Mouse (Mus musculus) cerebellum, adult 18-20 months (tissue): Measurements from ENCODE around the gene Kcnk7.

Experiments
- DNase-seq, 2 experiments: peaks; one replicate each; pipeline ENCODE4 v3.0.0; 2021

Gene Kcnk7

DNA sequence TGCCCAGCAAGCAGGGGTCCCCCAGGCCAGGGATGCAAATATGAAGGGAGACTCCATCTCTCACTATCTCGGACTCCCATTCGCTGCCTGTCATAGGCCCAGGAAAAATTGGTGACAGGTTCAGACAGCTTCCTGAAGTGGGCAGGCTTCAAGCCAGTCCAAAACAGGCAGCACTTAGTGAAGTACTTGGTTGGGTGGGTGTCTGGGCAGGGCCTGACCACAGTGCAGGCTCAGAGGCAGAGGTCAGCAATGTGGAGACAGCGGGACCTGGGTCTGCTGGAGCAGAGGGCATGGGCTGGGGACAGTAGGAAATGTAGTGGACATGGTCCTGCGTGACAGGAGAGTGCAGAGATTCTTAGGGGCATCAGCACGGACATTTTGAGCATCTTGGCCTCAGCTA lies 12.6 kb upstream of the Kcnk7 start:
- DNase-seq = no peak

GRCm38 (mm10) chr19:5692086-5692912 lies 11.9 kb upstream of the Kcnk7 start:
- no peak for DNase-seq

GRCm38 (mm10) chr19:5692913-5693396 lies 11.2 kb upstream of the Kcnk7 start:
- no peak for DNase-seq

GRCm38 (mm10) chr19:5693801-5694200 lies 10.4 kb upstream of the Kcnk7 start:
- no peak for DNase-seq

GRCm38 (mm10) chr19:5695849-5696462 lies 8.2 kb upstream of the Kcnk7 start:
- DNase-seq = no peak

DNA sequence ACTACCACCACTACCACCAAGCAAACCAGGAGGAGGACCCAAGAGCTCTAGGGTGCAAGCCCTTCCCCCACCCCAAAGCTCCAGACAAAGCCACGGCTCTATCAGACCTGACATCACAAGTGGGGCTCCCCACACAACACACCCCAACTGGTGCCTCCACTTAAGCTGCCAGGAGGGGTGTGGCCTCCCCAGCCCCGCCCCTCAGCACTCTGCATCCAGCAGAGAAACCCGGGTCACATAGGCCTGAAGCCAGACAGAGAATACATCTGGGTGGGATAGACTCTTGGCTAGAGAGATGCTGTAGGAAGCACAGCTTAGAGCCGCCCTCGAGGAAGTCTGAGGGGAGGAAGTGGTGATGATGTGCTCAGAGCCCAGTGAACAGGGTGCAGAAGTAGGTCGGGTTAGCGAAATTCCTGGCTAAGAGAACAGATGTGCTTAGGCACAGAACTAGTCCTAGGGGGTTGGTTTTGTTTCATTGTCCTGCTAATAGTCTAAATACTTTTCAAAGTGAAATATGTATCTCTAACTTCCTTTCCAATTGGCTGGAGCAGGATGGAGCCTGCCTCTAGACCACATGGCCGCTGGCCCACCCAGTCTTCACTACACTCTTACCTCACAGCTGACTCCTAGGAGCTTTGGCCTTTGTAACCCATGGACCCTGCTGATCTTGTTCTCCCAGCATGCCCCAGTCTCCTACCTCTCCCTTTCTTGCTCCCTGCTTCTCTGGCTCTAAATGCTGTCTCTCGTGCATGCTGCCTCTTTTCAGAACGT lies 819 bp downstream of the Kcnk7 start:
- DNase-seq = no peak

- DNase-seq = no peak
Observed at GRCm38 (mm10) chr19:5710068-5710467, 5.9 kb downstream of the Kcnk7 start.

DNA sequence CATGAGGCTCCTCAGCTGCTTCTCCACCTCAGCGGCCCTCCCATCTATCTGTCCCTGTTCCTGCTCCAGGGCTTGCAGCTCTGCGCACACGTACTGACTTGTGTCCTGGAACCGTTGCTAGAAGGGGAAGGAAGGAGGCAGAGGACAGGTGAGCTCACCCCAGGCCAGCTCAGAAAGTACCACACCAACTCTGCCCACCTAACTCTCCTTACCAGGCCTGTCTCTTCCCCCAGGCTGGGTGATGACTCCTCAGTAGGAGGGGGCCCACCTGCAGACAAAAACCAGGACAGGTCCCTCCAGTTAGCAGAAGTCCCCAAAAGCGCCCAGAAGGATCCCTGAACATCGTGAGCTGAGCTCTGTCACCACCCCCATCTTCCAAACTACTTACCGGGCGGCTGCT lies 6.4 kb downstream of the Kcnk7 start:
- no peak for DNase-seq

DNA sequence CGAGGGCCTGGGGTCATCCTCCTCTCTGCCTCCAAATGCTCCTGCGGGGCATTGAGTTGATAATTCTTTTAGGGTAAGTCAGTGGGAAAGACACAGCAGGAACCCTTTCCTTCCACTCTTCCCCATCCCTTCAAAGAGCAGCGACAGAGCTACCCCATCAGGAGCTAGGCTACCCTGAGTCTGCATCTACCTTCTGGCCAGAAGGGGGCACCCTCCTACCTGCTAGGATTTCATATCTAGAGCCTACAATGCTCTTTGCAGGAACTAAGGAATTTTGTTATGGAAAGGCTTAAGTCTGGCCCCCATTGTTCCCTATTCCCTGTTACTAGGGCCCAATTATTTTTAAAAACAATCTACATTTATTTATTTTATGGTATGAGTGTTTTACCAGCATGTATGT lies 7.1 kb downstream of the Kcnk7 start:
- DNase-seq = peak; percentile 83 to 85

DNA sequence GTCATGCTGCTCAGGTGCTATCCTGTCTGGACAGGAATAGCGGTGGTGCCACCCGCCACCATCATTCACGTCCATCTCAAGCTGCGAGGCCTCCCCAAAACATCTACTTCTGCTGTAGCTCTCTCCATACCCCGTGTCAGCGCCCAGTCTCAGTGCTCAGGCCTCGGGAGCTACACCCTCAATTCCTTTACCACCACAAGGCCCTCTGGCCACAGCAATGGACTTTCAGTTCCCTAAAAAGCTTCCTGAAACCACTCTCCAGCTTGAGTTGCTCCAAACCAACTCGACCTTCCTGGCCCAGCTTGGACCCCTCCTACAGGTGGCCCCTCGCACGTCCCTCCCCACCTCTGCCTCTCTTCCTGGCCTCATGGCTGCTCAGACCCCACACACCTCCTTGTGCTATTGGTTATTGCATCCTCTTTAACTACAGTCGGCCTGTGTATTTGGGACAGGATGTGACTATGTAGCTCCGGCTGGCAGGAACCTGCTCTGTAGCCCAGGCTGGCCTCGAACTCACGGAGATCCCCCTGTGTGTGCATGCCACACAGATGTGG lies 7.8 kb downstream of the Kcnk7 start:
- DNase-seq = no peak

- DNase-seq = no peak
Observed at GRCm38 (mm10) chr19:5713255-5713654, 9.1 kb downstream of the Kcnk7 start.

DNA sequence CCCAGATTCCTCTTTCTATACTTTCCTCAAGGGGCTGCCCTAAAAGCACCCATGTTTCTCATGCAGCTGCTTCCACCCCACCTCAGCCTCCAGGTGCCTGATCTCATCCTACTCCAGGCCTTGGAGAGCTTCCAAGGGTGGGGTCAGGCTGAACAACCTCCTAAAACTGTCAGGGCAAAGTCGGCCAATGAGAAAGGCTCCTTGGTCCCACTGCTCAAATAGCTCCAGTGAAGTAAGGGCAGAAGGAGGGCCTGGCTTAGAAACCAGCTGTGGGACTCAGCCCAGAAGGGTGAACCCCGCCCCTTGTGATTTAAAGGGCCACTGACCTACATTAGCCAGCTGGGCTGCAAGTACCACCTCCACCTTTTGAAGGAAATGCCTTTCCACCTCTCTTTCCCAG lies 9.6 kb downstream of the Kcnk7 start:
- no peak for DNase-seq

- peak; percentile 56 for DNase-seq
Observed at GRCm38 (mm10) chr19:5715793-5716688, 11.9 kb downstream of the Kcnk7 start.

- DNase-seq = peak in 1 of 2 experiments; percentile 23
Observed at GRCm38 (mm10) chr19:5716955-5717354, 12.8 kb downstream of the Kcnk7 start.

- DNase-seq = no peak
Observed at GRCm38 (mm10) chr19:5721233-5721632, 17.1 kb downstream of the Kcnk7 start.

- DNase-seq = no peak
Observed at GRCm38 (mm10) chr19:5722848-5723425, 18.8 kb downstream of the Kcnk7 start.

GRCm38 (mm10) chr19:5723934-5724548 lies 19.9 kb downstream of the Kcnk7 start:
- DNase-seq = no peak

GRCm38 (mm10) chr19:5724549-5724941 lies 20.4 kb downstream of the Kcnk7 start:
- DNase-seq = no peak

DNA sequence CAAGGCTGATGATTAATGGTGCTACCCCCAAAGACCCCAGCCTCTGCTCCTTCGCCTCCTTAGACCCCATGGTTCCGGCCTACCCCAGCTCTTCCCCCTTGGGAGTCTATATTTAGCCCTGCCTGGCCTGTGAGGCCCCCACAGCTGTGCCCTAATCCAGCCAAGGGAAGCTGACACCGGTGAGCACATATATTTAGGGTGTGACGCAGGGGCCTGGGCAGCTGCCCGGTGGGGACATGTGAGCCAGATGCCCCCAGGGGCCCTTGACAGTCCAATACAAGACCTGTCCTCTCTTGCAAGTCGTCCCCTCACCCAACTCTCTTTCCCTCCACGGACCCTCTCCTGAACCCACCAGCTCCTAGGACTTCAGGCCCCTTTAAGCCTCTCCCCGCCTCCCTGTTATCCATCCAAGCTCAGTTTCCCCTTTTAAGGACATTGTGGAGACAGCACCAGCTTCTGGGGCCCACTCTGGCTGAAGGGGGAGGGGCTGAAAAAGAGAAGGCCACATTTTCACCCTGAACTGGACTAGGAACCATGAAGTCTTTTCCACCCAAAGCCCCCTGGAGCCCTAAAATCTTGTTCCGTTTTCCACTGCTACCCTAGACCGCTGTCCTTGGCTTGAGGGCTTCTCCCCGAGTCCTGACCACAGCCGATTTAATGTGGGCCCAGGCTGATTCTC lies 21.0 kb downstream of the Kcnk7 start:
- DNase-seq = no peak

GRCm38 (mm10) chr19:5725767-5726515 lies 21.8 kb downstream of the Kcnk7 start, which contains the start of gene Ehbp1l1:
Ehbp1l1 (minus strand) TSS chr19:5726317.
- no peak for DNase-seq
